Mouse (Mus musculus) gastrocnemius, postnatal 14 days (tissue): ENCODE data around the gene Smim12. TPM values are rescaled to one million over a fixed set of nuclear protein-coding genes. Genes with fewer than 3 reads are reported as not detected.

ENCODE experiments used
- DNase-seq: peaks from one replicate; pipeline ENCODE4 v3.0.0; 2021; ENCODE audit warnings: mixed read lengths
- intact Hi-C: fragments of 180-260 bp; cut with DNase I; formaldehyde crosslinking; loops from one replicate; pipeline ENCODE4 v1.15.1; 2025; ENCODE audit warnings: low total_unique reads
- total RNA-seq, 2 experiments: library from RNA; stranded (reverse); gene quantifications; 2 replicates each; pipeline ENCODE4 v1.2.3; 2021

Gene Smim12
- total RNA-seq, 2 experiments from 2014 or later: 28.9 to 29.1 TPM

DNA sequence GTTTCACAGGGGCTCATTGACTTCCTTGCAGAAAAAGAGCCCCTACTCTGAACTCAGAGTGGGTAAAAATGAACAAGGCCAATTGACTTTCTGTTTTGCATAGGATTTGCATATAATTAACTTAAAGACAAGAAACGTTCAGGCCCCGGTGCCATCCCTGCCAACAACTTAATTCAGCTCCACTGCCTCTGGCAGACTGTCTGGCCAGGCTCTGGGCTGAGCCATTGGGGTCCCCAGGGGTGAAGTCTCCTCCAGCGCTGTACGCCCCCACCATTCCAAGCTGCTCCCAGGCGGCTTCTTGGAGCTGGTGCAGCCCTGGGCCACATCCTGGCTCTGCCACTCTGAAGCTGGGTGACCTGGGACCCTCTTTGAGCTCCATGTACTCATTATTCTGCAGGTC lies 11.0 kb upstream of the Smim12 start:
- DNase-seq: no peak
- intact Hi-C loops: no loop called here

DNA sequence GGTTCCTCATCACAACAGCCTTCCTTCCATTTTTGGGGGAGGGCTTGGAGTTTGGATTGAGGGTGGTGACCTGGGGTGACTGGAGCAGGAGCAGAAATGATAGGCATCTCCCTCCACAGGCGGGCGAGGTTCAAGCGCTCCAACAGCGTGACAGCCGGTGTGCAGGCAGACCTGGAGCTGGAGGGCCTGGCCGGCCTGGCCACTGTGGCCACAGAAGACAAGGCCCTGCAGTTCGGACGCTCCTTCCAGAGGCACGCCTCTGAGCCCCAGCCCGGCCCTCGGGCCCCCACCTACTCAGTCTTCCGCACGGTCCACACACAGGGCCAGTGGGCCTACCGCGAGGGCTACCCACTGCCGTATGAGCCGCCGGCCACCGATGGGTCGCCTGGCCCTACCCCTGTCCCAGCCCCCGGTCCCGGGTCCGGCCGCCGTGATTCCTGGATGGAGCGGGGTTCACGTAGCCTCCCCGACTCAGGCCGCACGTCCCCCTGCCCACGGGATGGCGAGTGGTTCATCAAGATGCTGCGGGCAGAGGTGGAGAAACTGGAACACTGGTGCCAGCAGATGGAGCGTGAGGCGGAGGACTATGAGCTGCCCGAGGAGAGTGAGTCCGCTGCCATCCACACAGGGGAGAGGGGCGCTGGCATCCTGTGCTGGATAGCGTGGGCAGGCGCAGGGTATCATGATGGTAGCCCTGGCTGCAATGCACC lies 10.0 kb upstream of the Smim12 start:
- DNase-seq: no peak
- intact Hi-C loops: loop anchor here (2.0 kb wide), 1 partner anchor 87 kb away; no protein-coding TSS in a partner anchor

DNA sequence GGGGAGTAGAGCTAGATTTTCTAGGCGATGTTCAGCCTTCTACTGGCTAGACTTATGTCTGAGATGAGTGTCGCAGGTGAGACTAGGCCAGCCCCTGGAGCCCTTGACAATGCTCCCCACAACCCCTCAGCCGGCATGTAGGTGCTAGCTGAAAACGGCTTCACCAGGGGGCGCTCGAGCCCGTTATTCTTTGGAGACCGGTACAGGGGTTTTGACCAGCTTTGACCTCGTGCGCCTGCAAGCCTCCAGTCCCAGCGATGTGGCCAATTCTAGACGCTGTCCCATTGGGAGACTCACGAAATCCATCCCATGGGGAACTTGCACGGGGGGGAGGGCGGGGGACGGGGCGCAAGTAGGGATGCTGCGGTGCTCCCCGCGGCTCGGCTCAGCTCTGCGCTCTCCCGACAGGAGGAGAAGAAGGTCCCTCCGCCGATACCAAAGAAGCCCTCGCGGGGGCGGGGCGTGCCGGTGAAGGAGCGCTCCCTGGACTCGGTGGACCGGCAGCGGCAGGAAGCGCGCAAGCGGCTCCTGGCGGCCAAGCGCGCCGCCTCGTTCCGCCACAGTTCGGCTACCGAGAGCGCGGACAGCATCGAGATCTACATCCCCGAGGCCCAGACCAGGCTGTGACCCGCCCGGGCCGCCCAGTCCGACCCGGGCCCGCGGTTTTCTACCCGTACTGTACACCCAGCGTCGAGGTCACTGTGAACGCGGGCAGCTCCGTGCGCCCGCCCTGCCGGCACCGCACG lies 7.7 kb upstream of the Smim12 start:
- intact Hi-C loops: loop anchor here (2.0 kb wide), 1 partner anchor 85 kb away; no protein-coding TSS in a partner anchor
- peak; percentile 87 for DNase-seq

DNA sequence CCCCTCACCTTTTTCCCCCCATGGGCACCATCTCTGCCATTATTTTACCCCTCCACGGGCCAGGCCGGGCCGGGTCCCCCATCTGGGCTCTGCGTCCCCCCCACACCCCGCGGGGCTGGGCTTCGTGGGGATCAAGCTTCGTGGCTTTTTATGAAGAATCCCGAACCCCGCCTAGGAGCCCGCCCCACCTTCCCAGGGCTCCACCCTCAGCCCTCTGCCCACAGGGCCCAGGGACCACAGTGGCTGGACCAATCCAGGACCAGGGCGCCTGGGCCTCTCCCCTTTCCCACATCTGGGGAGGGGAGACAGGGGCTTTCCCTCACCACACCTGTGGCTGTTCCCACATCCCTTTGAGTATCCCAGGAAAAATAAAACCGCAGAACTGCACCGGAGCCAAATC lies 7.0 kb upstream of the Smim12 start:
- DNase-seq: no peak
- intact Hi-C loops: no loop called here

DNA sequence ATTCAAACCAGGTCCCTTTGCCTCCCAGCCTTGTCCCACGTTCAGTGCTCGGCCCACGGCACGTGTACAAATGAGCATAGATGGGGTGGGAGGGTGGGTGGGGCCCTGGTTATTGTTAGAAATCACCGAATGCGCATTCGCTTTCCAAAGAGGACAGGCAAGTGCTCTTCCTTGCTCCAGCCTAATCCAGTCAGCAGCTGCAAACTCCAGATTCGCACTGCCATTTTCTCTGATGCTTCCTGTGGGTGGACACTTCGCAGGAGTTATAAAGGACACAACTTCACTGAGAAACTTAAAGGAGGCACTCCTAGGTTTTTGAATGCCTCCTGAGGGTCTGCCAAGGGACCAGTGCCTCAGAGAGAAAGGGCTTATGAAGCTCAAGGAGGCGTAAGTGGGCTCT lies 6.3 kb upstream of the Smim12 start:
- DNase-seq: no peak
- intact Hi-C loops: no loop called here

DNA sequence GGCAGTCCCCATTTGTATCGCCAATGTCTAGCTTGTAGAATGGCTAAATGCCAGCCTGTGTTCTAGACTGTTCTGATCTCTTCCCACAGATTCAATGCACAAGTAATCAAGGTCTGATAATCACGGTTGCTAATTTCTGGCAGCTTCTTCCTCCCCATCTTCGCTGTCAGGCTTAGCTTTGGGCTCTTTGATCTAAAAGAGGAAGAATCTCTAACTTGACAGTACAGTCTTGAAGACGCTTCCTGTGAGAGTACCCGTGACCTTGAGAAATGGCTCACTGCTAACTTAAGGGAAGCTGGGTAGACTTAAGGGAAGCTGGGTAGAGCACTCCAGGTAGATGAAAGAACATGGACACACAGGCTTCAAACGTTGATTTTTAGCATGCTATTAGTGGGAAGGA lies 888 bp upstream of the Smim12 start:
- intact Hi-C loops: no loop called here
- no peak for DNase-seq

DNA sequence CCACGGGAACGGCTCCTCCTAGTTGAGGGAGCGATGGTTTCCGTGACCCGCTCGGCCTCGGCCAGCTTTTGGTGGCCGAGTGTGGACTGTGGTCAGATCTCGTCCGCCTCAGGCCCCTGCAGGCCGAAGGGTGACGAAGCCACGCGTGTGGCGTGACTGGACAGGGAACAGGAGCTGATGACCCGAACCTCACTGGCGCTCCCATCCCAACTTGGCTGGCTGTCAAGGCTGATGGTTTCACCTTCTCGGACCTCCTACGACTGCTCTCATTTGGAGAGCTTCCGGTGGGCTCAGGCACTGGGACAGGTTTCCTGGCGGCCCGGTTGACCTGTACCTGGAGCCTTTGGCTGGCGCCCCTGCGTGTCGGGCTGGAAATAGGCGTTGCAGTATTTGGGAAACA lies 369 bp downstream of the Smim12 start:
- intact Hi-C loops: no loop called here
- DNase-seq: peak; percentile 23

DNA sequence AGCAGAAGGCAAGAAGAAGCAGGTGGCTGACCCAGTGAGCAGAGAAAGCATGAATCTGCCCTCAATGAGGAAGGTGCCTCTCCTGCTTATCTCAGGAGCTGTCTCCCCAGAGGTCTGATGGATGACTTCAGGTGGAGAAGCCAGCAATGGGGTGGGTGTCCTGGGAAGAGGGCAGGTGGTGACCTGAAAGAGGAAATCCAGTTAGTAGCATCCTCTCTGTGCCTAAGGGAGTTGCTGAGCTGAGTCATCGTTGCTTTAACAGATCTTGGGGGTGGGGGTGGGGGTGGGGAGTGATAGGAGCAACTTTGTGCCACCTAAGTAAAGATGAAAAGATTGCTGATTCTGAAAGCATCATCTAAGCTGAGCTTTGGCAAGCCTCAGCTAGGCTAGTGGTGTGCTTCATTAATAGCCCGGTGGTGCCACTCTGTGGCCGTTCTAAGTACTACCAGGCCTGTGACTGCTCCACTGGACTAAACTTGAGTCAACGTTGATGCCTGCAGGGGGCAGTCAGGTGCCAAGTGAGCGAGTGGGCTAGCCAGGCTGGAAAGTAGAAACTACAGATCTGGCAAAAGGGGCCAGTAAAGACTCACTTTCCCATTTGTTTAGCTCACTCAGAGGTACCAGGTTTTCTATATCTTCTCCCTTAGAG lies 6.2 kb downstream of the Smim12 start:
- peak; percentile 93 for DNase-seq
- intact Hi-C loops: no loop called here

DNA sequence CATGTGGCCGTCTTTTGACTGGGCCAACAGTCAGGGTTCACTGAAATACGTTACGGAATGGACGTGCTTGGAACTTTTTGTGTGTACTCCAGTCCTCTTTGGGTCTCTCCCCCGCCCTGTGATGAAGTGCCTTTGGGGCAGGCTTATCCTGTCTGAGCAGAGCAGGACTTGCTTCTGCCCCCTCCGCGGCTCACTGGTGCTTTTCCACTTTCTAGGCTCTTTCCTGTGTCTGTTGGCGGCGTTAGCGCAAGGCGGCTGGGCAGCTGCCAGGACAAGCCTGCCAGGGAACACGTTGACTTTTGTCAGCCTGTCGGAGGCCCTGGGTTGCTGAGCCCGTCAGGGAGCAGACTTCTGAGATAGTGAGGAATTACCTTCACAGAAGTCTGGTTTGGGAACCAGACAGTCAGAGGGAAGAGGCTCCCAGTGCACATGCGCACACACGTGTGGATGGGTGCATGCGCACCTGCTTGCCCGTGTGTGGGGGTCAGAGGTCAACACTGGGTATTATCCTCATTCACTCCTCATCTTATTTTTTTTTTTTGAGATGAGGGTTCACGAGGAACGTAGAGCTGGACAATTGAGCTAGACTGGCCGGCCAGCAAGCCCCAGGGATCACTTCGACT lies 8.5 kb downstream of the Smim12 start:
- intact Hi-C loops: no loop called here
- peak; percentile 60 for DNase-seq

DNA sequence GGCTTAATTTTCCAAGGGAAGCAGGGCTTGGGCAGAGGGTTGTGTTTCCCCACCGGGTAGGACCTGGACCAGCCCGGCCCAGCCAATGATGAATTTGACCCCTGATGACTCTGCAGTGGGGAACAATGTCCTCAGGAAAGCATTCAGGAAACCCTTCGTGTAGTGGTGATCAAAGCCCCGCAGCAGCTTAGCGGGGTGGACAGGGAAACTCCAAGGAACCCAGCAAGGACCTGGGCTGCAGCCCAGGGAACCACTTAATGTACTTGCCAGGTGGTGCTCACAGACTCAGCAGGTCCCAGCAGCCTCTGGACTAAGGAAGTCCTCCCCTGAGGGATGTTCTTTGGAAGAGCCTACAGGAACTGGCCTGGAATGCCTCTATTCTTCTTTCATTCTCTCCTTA lies 13.2 kb downstream of the Smim12 start:
- intact Hi-C loops: no loop called here
- DNase-seq: no peak

DNA sequence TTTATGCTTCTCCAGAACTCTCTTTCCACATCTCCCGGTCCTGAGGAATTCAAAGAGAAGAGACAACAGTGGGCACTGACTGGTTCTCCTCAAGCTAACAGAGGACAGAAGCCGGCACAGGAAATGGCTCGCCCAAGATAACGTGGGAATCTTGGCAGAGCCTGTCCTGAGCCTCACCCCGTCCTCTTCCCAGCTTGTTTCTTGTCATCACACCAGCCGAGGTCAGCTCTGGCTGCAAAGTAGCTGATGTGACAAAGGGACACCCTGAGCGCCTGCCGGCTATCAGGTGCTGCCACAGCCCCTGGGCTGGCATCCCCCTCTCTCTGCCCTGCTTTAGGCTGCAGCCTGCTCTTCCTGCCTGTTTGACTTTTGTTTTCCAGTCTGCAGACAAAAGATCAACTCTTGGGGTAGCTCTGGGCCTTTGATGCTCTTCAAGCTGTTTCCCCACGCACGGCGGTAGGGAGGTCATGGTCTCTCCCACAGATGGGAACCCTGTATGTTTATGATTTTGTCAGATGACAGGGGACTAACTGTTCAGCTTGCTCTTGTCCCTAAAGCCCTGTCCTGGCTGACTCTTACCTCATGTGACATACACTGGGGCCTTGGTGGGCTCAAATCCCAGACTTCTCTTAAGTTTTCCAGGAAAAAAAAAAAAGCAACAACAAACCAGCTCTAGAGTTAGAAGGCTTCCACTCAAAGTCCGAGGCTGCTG lies 14.8 kb downstream of the Smim12 start:
- no peak for DNase-seq

DNA sequence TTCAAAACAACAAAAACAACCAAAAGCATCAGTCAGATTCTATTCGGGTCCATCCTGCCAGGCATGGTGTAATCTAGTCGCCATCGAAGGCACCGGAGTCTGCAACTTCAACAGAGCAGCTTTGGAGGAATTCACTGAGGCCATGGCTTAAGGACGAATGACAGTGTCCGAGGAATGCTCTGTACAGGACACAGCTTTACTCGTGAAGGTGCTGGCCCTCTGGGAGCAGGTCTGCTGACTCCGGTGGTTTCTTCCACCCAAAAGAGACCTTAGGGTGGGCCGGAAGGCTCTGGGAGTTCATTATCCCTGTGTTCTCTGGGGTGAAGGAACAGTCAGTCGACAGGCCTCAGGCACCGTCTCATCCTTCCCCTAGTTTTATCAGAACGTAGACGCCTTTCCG lies 18.0 kb downstream of the Smim12 start:
- DNase-seq: no peak
- intact Hi-C loops: no loop called here

More for the DNA sequence above, 14.8 kb downstream of the Smim12 start:
- intact Hi-C loops: no loop called here

DNA sequence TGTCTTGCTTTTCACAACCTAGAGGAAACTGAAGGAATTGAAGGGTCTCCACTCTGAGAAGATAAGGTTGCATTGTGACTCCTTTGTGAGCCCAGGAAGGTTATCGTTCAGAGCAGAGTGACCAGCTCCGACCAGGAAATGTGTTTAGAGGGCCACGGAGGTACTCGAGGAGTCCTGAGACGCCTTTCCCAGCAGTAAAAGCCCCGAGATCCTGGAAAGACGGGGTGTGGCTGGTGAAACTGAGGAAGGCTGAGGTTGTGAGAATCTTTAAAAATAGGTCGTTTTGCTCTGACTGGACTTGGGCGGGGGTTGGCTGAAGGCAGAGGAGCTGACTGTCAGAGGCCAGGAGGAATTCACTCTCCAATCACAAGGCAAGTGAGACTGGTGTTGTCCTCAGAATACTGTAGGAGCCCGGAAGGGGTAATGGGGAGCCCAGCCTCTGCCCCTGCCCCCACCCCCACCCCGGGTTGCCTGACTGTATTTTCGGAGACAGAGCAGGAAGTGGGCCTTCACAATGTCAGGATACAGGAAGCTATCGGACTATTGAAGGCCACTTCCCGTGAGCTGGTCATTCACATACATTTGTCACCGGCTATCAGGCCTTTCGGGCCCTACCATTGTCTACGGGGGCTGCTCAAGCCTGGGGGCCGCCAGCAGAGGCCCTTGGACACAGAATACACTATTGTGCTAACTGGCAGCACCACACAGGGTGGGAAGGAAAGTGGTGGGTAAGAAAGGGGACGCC lies 20.0 kb downstream of the Smim12 start:
- intact Hi-C loops: no loop called here
- no peak for DNase-seq

DNA sequence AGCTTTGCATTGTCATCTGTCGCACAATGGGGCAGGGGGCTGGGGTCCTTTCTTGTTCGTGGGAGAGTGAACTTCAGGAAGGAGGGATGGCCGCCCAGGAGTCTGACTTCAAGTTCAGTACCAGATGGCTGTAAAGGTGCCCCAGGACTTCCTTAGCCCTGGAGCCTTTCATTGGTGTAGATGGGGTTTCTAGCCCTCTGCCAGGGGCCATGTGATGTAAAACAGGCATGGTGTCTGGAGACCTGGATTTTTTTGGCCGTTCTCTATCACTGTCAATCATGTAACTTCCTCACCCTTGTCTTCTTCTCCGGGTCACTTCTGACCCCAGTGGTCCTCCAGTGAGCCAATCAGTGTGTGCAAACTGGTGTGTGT lies 20.6 kb downstream of the Smim12 start:
- intact Hi-C loops: no loop called here

DNA sequence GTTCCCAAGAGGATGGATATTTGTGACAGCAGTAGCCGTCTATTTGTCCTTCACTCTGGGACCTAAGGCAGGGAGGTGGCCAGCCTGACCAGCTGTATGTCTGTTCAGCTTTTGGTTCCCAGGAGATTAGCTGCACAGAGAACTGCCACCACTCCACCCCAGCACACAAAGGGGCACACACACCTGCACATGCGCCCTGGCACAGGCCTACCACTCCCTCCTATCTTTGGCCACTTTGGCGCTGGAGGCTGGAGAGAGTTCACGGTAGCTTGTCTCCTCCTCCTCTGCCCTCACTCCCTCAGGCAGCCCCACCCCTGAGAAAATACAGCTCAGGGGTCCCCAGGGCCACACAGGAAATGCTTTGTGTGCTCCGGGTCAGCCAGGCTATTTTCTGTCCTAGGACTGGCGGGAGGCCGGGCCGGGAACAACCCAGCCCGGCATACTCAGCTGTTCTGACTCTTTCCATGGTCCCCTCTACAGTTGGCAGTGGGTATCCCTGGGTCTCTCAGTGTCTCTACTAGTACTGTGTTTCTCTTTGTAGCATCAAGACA lies 34.9 kb downstream of the Smim12 start:
- intact Hi-C loops: no loop called here
- peak; percentile 43 for DNase-seq

More for the DNA sequence above, 20.6 kb downstream of the Smim12 start:
- DNase-seq: no peak

DNA sequence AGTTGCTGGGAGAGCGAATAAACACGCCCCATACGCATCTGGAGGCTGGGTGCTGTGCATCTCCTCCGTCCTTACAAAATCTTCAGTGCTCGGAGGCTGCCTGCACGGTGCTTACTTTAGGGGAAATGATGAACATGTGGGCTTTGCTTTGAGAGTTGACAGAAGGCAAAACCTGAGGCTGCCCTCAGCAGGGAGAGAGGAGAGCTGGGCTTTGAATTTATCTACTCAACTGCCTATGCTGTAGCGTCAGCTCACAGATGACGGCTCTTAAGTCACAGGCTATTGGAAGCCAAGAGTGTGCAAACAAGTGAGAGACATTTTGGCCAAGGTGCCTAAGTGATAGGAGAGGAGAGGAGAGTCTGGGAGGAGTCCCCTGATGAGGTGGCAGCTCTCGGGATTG lies 35.7 kb downstream of the Smim12 start:
- DNase-seq: no peak
- intact Hi-C loops: no loop called here

DNA sequence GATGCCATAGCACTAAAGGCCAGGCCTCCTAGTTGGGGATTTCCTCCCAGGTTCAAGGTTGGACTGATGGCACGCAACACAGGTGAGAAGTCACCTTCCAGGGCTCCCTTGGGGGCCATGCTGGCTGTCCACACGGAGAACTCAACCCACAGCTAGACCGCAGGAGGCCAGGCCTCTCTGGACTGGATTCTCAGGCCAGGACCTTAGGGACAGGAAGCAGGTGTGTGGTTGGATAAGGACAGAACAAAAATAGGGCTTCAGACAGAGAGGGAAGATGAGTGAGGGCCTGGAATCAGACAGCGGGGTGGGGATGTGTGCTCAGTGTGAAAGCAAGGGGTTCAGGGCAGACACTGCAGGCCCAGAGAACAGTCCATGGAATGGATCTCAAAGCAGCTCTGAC lies 43.3 kb downstream of the Smim12 start:
- intact Hi-C loops: no loop called here
- no peak for DNase-seq

DNA sequence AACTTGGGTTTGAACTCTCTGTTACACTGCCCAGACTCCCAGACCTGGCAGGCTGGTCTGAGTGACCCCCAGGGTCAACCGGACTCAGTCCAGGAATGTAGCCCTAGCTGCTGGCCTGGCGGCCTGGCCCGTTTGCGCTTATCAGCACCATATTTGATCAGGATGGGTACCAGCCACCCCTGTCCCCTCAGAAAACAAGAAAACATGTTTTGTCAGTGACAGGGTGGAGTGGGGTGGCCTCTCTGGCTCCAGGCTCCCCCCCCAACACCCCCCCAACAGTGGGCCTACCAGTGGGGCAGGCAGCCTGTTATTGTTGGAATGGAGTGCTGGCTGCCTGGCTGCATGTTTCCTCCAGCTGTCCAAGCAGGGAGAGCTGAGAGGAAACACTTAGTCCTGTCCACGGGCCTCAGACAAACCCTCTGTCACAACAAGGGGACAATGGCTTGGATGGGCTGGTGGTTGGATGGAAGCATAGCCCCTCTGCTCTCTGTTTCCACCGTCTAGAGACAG lies 45.5 kb downstream of the Smim12 start:
- intact Hi-C loops: no loop called here
- DNase-seq: peak; percentile 27
